Mouse (Mus musculus): ENCODE measurements around the gene Parp12. TPM values are rescaled to one million over a fixed set of nuclear protein-coding genes. Genes with fewer than 3 reads are reported as not detected.

Gene Parp12
- polyA plus RNA-seq (2021; fragmentation: Nextera tagmentation), result 3.5 and 4.3 TPM in 2 replicates
- long read RNA-seq, experiment 1, transcript Parp12-201 (12 exons, 3,231 nt), result major isoform, 8 of 10 reads
- long read RNA-seq, experiment 1, partial matches to known transcripts, result 2 of 10 reads
- long read RNA-seq, experiment 1, other reads (novel, unspliced or antisense), result 0 of 10 reads
- long read RNA-seq, experiment 2, transcript Parp12-201 (12 exons, 3,231 nt), result major isoform, 42 of 44 reads
- long read RNA-seq, experiment 2, partial matches to known transcripts, result 1 of 44 reads
- long read RNA-seq, experiment 2, other reads (novel, unspliced or antisense), result 1 of 44 reads

DNA sequence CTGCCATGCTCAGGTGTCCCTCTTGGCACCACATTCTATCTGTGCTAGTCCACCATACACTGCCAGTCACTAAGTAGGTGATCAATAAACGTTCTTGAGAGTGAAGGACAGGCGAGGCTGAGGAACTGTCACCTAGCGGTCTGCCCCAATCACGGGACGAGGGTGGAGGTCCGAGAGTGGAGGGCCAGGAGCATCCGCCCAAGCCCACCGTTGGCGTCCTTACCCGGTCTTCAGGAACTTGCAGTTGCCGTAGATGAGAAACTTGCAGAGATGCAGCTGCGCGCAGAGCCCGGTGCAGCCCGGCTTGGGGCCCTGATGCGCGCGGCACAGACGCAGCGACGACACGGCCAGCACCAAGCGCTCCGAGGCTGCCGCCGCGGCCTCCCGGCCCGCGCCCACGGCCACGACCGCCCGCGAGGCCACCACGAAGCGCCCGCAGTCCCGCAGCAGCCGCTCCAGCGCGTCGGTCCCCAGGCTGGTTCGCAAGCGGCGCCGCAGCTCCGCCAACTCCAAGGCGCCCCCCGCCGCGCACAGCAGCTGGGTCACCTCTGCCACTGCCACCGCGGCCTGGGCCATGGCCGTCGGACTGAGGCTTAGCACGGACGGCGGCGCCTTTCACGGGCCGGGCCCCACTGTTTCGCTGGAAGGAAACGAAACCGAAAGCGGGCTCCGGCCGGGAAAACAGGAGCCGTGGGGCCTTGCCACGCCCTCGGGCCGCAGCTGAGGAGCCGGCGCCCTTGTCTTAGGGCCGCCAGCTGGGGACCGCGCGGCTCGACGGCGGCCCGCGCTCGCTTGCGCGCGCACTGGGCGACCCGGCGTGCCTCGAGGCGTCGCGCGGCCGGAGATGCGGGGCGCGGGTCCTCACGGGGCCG, at the start of gene Parp12:
Parp12 (minus strand) TSS at position 766 of the 872 bp plus-strand sequence.

Other genes with a start within 250 kb of the Parp12 start
- 3.9 TPM in 2 replicates for gene Tbxas1, start 242.9 kb downstream of the Parp12 start, polyA plus RNA-seq (2021; fragmentation: Nextera tagmentation)
- gene Hipk2, start 242.2 kb downstream of the Parp12 start, polyA plus RNA-seq (2021; fragmentation: Nextera tagmentation), result 13.1 and 14.9 TPM in 2 replicates
- gene Kdm7a, start 88.4 kb upstream of the Parp12 start, polyA plus RNA-seq (2021; fragmentation: Nextera tagmentation), result 3.1 and 3.5 TPM in 2 replicates